Mouse (Mus musculus) right cerebral cortex, postnatal 14 days (tissue): ENCODE data around the gene Kcnv2.

ENCODE experiments used
- DNase-seq: peaks from one replicate; pipeline ENCODE4 v3.0.0; 2022

Gene Kcnv2

DNA sequence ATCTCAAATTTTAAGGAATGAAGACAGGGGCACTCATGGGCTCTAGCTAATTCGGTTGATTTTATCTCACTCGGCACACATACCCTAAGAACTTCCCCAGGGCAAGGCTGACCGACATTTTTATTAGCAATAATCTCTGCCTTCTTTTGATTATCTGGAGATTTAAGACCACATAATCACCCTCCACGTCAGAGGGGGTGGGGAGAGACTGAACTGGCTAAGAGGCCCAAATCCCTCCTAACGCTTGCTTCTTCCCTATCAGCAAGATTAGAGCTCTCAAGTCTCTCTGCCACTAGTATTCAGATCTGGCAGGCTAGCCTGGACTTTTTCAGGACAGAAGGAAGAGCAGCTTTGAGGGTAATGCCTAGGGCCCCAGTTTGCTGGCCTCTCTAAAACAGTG lies at the start of gene Kcnv2:
Gene Kcnv2, plus strand, starts transcription at position 308 of the 400 bp plus-strand sequence.
- no peak for DNase-seq

DNA sequence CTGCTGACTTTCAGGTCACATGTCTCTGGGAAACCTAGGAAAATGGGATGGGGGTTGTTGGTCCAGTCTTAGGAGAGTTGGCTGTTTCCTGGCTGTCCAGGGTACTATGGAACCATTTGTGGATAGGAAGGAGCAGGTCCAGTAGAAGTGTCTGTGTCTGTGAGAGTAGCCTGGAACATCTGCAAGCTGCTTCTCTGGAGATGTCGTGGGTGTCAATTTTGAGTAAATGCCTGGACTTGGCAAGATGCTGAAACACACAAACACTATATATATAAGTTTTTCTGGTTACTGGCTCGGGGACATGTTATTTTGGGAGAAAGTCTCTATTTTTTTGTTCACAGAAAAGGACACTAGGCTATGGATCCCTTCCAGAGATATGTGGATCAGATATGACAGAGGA lies 49.0 kb upstream of the Kcnv2 start:
- DNase-seq: no peak

DNA sequence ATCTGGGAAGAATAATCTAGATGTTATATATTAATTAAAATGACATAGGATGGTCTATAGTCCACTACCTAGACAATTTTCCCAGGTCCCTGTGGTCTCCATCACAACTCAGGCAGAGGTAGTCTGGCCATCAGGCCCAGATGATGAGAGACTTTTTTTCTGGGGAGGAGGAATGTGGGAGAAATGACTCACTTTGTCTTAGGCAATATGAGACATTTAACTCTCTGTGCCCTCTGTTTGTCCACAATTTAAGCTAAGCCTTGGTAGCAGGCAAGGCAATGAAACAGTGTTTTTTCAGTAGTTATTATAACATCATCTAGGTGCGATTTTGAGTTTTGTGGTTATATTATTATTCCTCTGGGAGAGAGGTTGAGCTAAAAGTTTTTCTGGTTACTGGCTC lies 48.0 kb upstream of the Kcnv2 start:
- DNase-seq: no peak

DNA sequence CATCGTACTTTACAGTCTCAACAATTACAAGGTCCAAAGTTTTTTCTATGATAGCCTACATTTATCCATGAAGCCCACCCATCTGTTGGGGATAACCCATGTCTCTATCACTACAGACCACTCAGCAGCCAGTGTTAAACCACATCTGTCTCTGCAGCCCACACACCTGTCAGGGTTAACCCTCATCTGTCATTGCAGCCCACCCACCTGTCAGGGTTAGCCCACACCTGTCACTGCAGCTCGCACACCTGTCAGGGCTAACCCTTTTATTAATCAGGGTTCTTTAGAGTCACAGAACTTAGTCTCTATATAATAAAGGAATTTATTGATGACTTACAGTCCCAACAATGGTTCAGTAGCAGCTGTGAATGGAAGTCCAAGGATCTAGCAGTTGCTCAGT lies 43.2 kb upstream of the Kcnv2 start:
- no peak for DNase-seq

DNA sequence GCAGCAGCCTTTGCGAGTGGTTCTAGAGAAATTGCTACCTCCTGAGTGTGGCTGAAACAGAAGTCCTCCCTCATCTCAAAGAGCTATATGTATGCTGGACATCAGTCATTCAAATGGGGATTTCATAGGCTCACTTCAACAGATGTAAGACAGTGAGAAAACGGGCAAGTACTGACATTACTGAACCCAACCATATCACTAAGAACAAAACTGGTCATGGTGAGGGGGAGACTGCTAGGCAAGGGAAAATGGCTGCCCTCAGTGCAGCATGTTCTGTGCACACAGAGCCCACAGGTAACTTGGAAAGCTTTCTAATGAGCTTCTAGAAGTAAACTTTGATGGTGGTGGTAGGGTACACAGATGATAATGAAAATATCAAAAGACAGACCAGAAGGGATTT lies 12.3 kb upstream of the Kcnv2 start:
- no peak for DNase-seq

DNA sequence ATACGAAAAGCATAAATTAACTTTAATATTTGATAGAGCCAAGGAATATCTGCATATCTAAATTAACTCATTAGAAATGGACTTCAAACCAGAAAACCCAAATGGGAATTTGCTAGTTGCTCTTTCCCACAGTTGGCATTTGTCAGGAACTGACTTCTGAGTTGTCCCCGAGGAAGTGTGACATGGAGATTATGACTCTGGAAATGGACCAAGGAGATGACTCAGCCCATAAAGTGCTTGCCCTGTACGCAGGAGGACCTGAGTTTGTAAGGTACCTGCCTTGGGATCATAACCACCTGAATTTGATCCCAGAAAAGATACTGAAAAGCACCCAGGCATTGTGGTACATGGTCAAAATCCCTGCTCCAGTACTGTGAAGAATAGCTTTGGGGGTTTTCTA lies 11.1 kb upstream of the Kcnv2 start:
- no peak for DNase-seq

DNA sequence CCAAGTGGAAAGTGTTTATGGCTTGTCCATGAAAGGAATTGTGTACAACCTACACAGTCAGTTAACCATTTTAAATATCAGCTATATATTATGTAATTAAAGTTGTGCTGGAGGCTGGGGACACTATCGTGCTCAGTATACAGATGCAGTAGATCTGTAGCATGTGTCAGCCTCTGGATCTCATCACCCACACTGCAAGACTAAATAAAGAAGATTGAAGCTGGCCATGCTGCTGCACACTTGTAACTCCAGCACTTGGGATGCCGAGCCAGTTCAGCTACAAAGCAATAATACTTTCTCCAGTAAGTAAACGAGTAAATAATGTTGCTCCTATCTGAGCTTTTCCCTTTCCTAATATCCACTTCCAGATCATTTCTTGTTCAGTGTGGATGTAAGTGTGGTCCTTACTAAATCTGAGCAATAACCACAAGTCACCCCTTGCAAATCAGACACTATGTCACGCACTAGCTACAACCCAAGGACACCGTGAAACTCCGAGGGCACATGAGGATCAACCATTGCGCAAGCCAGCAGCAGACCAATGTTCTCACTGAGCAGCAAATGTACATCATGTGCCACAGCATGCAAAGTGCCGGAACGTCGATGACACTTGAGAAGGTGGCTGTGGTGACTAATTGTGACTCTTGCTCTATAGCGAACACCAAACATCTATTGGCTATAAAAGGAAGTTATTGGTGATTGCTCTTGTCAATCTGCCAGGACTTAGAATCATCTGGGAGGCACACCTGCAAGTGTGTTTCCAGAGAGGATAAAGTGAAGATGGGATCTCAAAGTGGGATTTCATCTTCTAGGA lies 9.9 kb upstream of the Kcnv2 start:
- no peak for DNase-seq

DNA sequence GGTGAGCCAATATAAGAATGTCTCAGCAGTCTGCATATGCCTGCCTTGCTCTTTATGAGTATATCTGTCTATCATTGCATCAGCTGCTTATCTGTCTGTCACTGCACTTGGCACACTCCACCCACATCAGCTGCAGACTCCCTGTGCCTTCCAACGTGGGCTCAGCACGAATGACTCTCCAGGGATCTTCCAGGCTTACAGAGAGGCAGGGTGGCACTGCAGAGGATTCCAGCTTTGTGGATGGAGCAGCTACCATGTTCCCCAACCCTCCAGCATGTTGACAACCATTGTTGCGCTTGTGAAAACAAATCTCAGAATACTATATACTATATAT lies 9.3 kb upstream of the Kcnv2 start:
- DNase-seq: no peak

DNA sequence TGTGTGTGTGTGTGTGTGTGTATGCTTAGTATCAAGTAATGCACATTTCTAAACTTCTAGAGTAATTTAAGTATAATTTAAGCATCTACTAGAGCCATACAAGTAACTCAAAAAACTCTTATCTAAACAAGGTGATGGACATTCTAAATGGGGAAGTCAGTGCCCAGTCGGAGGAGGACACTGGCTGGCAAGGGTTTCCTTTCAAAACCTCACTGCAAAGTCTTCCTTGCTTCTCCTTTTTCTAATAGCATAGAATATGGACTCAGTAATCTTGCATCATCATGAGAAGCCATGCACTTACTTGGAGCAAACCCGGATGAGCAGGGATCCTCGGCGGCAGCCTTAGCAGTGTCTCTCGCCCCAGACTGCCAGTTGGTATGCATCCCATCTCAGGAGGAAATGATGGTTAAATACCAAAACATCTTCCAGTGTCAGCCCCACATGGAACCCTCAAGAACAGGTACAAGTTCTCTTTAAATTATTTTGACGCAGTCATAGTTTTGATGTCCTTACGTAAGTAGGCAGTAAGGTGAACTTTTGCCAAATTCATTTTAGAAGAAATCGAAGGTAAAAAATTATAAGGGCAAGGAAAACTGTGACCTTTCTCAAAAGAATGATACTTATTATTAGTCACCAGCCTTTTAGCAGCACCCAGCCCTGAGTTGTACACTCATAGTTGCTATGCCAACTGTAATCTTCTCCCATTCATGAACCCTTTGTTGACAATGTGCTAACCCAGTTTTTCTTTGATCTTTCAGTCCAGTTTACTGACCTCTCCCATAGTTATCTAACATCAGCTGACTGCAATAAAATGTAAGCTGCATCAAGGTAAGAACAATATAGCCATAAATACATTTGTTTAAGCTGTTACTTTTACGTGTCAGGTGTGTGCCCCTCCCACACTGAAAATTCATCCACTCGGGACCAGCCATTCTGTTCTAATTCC lies 5.8 kb upstream of the Kcnv2 start:
- DNase-seq: no peak

DNA sequence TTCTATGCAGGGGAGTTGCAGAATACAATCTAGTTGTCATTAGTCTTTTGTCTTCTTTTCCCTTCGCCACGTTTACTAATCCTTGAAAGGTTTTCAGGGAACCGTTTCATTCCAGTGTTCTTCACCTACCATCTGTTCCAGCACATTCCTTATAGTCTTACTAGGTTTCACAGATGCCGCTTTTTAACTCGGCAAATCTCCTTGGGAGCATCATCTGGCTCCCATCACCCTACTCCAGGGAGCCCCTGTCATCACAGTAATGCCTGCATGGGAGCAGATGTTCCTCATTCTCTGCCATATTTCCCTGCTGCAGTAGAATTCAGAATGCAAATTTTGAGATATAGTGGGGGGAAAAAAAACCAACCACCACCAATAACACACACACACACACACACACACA lies 5.1 kb upstream of the Kcnv2 start:
- DNase-seq: no peak

DNA sequence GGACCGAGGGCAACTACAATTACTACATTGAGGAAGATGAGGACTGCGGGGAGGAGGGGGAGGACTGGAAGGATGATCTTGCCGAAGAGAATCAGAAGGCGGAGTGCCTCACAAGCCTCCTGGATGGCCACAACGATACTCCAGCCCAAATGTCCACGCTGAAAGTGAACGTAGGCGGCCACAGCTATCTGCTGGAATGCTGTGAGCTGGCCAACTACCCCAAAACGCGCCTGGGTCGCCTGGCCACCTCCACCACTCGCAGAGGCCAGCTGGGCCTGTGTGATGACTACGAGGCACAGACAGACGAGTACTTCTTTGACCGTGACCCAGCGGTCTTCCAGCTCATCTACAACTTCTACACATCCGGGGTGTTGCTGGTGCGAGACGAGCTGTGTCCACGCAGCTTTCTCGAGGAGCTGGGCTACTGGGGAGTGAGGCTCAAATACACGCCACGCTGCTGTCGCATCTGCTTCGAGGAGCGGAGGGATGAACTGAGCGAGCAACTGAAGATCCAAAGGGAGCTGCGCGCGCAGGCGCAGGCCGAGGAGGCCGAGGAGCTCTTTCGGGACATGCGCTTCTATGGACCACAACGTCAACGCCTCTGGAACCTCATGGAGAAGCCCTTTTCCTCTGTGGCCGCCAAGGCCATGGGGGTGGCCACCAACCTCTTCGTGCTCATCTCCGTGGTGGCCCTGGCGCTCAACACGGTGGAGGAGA lies 681 bp downstream of the Kcnv2 start:
- no peak for DNase-seq

DNA sequence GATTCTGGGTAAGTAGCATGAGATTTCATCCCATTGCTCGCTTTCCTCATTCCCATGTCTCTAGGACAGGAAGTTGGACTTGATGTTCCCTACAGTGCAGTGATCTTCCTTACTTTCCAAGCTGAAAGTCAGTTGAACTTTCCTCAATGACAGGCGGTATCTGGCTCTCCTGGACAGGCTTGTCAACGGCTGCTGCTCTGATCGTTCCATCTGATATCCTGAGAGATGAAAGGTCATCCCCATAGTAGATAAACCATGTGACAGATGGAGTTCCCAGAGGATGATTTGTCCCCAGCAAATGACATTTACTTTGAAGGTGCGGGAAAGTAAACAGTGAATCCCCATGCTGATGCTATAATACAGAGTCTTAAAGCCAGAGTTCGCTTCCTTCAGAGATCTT lies 3.2 kb downstream of the Kcnv2 start:
- DNase-seq: no peak

DNA sequence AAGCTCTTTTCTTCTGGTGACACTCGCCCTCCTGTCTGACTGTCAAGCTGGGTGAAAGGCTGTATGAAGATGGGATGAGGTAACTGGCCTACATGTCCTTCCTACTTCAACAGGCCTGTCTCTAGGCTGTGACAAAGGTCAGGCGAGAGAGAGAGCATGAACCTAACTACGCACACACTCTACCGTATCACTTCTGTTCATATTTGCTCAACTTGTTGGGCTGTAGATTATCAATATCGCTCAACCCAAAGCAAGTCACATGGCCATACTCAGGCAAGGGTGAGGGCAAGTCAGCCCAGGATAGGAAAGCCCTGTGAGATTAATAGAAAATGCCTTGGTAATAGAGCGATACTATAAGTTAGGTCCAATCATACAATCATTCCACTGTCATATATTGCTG lies 5.2 kb downstream of the Kcnv2 start:
- DNase-seq: no peak

DNA sequence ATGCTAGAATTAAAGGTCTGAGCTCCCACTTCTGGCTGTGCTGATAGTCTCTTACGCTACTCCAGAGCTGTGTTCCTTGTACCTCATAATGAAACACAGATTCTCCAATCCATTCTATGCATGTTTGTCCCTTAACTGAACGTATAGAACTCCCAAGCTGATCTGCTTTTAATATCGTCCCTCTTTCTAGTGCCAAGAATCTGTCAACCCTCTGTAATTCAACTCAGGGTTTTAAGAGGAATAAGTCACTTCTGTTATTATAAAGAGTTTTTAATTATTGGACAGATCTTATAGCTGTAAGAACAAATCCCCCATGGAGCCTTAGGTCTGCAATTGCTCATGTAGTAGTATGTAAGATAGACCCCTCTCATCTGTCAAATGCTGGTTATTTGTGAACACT lies 5.8 kb downstream of the Kcnv2 start:
- DNase-seq: no peak

DNA sequence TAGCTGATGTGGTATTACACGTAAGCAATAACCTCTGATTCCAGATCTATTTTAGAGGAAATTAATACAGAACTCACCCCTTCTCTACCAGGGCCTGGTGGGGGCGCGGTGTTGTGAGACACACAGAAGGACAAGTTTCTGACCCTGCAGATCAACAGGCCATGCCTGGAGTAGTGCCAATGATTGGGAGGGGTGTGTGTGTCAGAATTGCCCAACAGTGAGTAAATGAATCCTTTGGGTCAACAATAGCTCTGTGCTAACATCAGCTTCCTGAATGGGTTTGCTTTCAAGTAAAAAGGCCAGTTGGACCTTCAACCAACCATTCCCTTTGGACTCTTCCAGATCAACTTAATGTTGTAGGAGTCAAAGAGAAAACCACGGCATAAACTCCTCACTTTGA lies 6.3 kb downstream of the Kcnv2 start:
- DNase-seq: no peak

DNA sequence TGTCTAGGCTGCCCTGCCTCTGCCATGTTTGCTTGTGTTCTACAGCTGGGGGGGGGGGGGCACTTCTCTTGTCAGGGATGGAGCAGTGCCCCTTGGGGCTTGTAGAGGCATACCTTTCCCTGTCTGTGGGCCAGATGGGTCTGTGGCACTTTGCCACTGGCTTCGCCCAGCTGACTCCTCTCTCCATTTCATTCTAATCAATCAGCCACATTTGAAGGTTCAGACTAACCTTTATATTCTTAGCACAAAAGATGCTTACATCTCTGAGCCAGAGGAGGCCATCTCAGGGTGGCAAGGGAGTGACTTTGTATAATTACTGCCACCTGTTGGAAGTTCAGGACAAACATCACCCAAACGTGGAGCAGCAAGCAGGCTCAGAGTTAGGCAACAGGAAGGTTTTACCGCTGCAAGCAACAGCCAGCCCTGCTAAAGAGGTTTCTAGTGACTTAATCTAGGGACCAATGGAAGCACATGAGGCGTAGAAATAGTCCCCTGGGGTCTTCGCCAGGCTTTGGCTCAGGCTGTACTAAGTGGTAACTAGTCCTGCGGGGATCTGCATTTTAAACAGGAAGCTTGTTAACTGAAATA lies 9.9 kb downstream of the Kcnv2 start:
- no peak for DNase-seq

DNA sequence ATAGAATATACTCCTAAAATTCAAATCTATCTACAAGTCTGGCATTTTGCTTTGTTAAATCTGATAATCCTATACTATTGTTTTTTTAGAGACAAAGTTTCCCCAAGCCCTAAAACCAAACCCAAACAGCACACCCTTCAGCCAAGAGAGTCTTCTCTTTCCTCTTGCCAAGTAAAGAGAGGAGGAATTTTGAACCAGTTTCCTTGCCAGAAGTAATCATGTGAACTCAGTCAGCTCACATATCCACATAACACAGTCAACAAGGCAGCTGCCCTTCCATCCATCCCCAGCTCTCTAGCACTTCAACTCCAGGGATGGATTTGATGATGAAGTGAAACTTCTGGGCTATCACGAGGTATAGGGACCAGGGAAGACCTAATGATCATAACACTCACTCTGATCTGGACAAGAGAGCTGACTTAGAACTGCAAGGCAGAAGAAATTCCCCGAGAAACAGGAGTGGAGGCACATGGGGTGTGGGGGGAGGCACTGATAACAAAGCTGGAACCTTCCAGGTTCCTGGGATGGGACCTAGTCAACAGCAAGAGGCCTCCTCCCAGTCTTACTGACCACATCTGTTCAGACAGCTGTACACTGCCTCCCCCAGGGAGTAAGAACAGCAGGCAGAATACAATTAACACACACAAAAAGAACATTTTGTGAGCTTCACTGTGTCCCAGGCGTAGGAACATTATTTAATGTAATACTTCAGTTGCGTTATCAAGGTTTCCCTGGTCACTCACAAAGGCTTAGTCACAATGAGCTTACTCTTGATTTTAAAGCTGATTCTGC lies 13.9 kb downstream of the Kcnv2 start:
- no peak for DNase-seq

DNA sequence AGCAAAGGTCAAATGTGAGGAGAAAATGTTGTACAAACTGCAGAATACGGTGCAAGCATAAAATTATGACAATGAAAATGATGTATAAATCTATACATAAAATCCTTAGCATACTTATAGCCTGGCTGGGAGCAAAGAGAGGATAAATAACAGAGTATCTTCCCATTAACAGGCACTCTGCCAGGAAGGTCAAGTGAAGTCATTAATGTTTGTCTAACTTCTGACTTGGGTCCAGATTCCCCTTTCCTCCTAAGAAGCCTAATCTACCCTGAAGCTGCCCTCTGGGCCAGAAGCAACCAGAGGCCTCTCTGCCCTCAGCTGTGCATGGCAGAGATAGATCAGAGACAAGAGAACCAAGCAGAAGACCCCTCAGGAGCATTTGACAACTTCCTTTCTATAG lies 24.1 kb downstream of the Kcnv2 start:
- no peak for DNase-seq

DNA sequence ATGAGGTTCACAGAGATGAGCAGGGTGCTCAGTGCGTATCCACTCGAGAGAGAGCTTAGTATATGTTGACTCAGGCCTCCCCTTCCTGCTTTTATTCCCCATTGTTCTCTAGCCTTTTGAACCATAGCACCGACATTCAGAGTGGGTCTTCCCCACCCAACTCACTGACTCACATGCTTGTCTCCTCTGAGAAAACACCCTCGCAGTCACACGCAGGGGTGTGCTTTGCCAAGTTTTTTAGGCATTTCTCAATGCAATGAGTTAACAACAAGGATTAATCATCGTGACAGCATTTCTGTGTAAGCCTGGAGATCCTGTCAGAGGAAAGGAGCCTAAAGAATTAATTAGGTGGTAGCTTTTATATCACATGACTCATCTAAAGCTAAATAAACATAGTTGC lies 29.3 kb downstream of the Kcnv2 start:
- no peak for DNase-seq

DNA sequence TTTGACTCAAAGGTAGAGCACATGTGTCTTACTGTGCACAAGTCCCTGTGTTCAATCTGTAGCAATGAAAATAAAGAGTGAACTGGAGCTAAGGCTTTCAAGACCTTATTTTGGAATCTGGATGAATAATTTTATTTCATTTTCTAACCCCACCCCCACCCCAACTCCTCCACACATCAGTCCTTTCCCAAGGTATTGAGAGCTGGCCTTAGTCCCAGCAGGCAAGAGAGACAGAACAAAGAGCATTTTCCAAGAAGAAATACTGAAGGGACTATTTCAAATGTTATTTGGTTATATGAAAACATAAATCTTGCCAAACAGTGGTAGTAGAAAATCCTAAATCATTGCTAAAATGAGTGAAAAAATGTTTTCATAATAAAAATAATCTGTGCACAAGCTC lies 38.0 kb downstream of the Kcnv2 start:
- DNase-seq: no peak

DNA sequence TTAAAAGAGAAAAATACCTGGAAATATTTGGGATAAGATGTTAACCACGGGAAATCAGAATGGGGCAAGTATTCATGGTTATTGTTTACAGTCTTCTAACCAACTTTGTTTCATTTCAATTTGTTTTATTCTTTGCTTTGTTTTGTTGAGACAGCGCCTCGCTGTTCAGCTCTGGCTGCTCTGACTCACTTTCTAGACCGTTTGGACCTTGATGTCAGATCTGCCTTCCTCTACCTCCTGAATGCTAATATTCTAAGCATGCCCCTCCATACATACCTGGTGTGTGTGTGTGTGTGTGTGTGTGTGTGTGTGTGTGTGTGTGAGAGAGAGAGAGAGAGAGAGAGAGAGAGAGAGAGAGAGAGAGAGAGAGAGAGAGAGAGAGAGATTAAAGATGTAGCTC lies 41.5 kb downstream of the Kcnv2 start:
- no peak for DNase-seq

DNA sequence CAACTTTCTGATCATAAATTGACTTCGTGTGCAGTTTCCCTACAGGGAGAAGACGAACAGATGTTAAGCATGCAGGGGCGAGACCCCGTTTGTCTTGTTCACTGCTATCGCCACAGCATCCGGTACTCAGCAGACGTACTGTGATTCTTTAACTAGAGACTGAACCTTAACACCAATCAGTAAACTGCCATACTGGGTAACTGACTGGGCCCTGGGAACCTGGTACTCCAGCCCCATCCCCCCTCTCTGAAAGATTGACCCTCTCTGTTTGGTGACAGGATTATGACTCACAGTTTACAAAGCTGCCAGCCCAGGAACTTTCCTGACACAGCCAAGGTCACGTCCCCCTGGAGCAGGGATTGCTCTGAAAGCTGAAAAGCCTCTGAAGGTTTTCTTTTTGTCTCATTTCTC lies 42.1 kb downstream of the Kcnv2 start:
- DNase-seq: no peak
